Mouse (Mus musculus): Measurements from ENCODE around the gene Phactr4. TPM values are rescaled to one million over a fixed set of nuclear protein-coding genes. Genes with fewer than 3 reads are reported as not detected.
"Not testable (repeated sequence)": the region's sequence is repeated elsewhere in the genome, so short reads cannot be mapped to it uniquely, and the experiment has no call there.

Gene Phactr4
- polyA plus RNA-seq, 1 experiment from 2014 or later, result 20.2 TPM

GRCm38 (mm10) chr4:132427493-132427892 is 5.2 kb upstream of the Phactr4 start:
- no peaks in the 10 kb centered on the region for H3K9me3 ChIP-seq (ENCODE audit: control insufficient read depth, low read length)
- H3K36me3 ChIP-seq (ENCODE audit: control insufficient read depth, insufficient read depth, low read length), result no peaks in the 10 kb centered on the region
- no peak overlapping the region for H3K9ac ChIP-seq (ENCODE audit: low read length)
- H3K27me3 ChIP-seq (ENCODE audit: control insufficient read depth, insufficient read depth, low read length), result no peaks in the 10 kb centered on the region
- H3K4me2 ChIP-seq (ENCODE audit: low read length), result 0 out of 2 replicates have a peak overlapping the region, but pooled peaks have one; percentile 40
- H3K27ac ChIP-seq (replicated peaks in 1 of 2; ENCODE audit: control insufficient read depth in 1 of 2, insufficient read depth in 1 of 2, low read depth in 2 of 2, low read length in 2 of 2), result peak overlapping the region; percentile 46 to 85
- H3K4me1 ChIP-seq (ENCODE audit: control insufficient read depth in 2 of 2, insufficient read depth in 2 of 2, low read length in 2 of 2), result peaks cover 9 to 19% of the 10 kb centered on the region in 2 experiments
- ATAC-seq (ENCODE audit: insufficient number of reproducible peaks, insufficient read depth, low FRiP score, low read depth), result no peak
- 62% methylated on average over 4 of the region's 4 CpGs for WGBS
- no peak overlapping the region for H3K4me3 ChIP-seq (ENCODE audit: control insufficient read depth in 1 of 2, insufficient read depth in 1 of 2, low read depth in 1 of 2, low read length in 2 of 2)

- Histone ChIP-seq H3K4me3 (ENCODE audit: control insufficient read depth in 1 of 2, insufficient read depth in 1 of 2, low read depth in 1 of 2, low read length in 2 of 2) (no peak overlapping the region), H3K4me2 (ENCODE audit: low read length) (no peak overlapping the region), H3K27me3 (ENCODE audit: control insufficient read depth, insufficient read depth, low read length) (no peaks in the 10 kb centered on the region), H3K9me3 (ENCODE audit: control insufficient read depth, low read length) (no peaks in the 10 kb centered on the region), H3K9ac (ENCODE audit: low read length) (no peak overlapping the region), H3K36me3 (ENCODE audit: control insufficient read depth, insufficient read depth, low read length) (no peaks in the 10 kb centered on the region), H3K4me1 (ENCODE audit: control insufficient read depth in 2 of 2, insufficient read depth in 2 of 2, low read length in 2 of 2) (peaks cover 9 to 19% of the 10 kb centered on the region in 2 experiments), H3K27ac (replicated peaks in 1 of 2; ENCODE audit: control insufficient read depth in 1 of 2, insufficient read depth in 1 of 2, low read depth in 2 of 2, low read length in 2 of 2) (no peak overlapping the region)
- WGBS, result 32% methylated on average over 2 of the region's 2 CpGs
- no peak for ATAC-seq (ENCODE audit: insufficient number of reproducible peaks, insufficient read depth, low FRiP score, low read depth)
Measured at GRCm38 (mm10) chr4:132426021-132426420, 3.7 kb upstream of the Phactr4 start.

GRCm38 (mm10) chr4:132424765-132425164 is 2.5 kb upstream of the Phactr4 start:
- H3K27me3 ChIP-seq (ENCODE audit: control insufficient read depth, insufficient read depth, low read length), result no peaks in the 10 kb centered on the region
- H3K4me3 ChIP-seq (ENCODE audit: control insufficient read depth in 1 of 2, insufficient read depth in 1 of 2, low read depth in 1 of 2, low read length in 2 of 2), result no peak overlapping the region
- H3K4me2 ChIP-seq (ENCODE audit: low read length), result no peak overlapping the region
- H3K4me1 ChIP-seq (ENCODE audit: control insufficient read depth in 2 of 2, insufficient read depth in 2 of 2, low read length in 2 of 2), result peaks cover 9 to 32% of the 10 kb centered on the region in 2 experiments
- no peaks in the 10 kb centered on the region for H3K9me3 ChIP-seq (ENCODE audit: control insufficient read depth, low read length)
- H3K27ac ChIP-seq (replicated peaks in 1 of 2; ENCODE audit: control insufficient read depth in 1 of 2, insufficient read depth in 1 of 2, low read depth in 2 of 2, low read length in 2 of 2), result no peak overlapping the region
- no peak overlapping the region for H3K9ac ChIP-seq (ENCODE audit: low read length)
- no peaks in the 10 kb centered on the region for H3K36me3 ChIP-seq (ENCODE audit: control insufficient read depth, insufficient read depth, low read length)
- no peak for ATAC-seq (ENCODE audit: insufficient number of reproducible peaks, insufficient read depth, low FRiP score, low read depth)
- WGBS, result 95% methylated on average over 5 of the region's 5 CpGs

- H3K4me2 ChIP-seq (ENCODE audit: low read length), result peak overlapping the region; percentile 64
- peak overlapping the region; percentile 93 for H3K9ac ChIP-seq (ENCODE audit: low read length)
- no peaks in the 10 kb centered on the region for H3K27me3 ChIP-seq (ENCODE audit: control insufficient read depth, insufficient read depth, low read length)
- under 1% methylated on average over 11 of the region's 13 CpGs for WGBS
- no peak for ATAC-seq (ENCODE audit: insufficient number of reproducible peaks, insufficient read depth, low FRiP score, low read depth)
- peaks cover 9 to 32% of the 10 kb centered on the region in 2 experiments for H3K4me1 ChIP-seq (ENCODE audit: control insufficient read depth in 2 of 2, insufficient read depth in 2 of 2, low read length in 2 of 2)
- H3K36me3 ChIP-seq (ENCODE audit: control insufficient read depth, insufficient read depth, low read length), result no peaks in the 10 kb centered on the region
- peak overlapping the region; percentile 49 to 93 for H3K4me3 ChIP-seq (ENCODE audit: control insufficient read depth in 1 of 2, insufficient read depth in 1 of 2, low read depth in 1 of 2, low read length in 2 of 2)
- H3K27ac ChIP-seq (replicated peaks in 1 of 2; ENCODE audit: control insufficient read depth in 1 of 2, insufficient read depth in 1 of 2, low read depth in 2 of 2, low read length in 2 of 2), result peak overlapping the region; percentile 99 to 100
- H3K9me3 ChIP-seq (ENCODE audit: control insufficient read depth, low read length), result no peaks in the 10 kb centered on the region
Measured at GRCm38 (mm10) chr4:132421556-132421922, 750 bp downstream of the Phactr4 start.

- Histone ChIP-seq H3K27me3 (ENCODE audit: control insufficient read depth, insufficient read depth, low read length) (no peaks in the 10 kb centered on the region), H3K4me3 (ENCODE audit: control insufficient read depth in 1 of 2, insufficient read depth in 1 of 2, low read depth in 1 of 2, low read length in 2 of 2) (peak overlapping the region in 1 of 2 experiments; percentile 49; a peak in 2 of 4 replicates), H3K4me2 (ENCODE audit: low read length) (peak overlapping the region; percentile 64), H3K27ac (replicated peaks in 1 of 2; ENCODE audit: control insufficient read depth in 1 of 2, insufficient read depth in 1 of 2, low read depth in 2 of 2, low read length in 2 of 2) (no peak overlapping the region), H3K36me3 (ENCODE audit: control insufficient read depth, insufficient read depth, low read length) (0 out of 2 replicates have a peak, but pooled peaks cover 2% of the 10 kb centered on the region), H3K9me3 (ENCODE audit: control insufficient read depth, low read length) (no peaks in the 10 kb centered on the region), H3K9ac (ENCODE audit: low read length) (peak overlapping the region; percentile 93; the same call in 1 of the 2 replicates), H3K4me1 (ENCODE audit: control insufficient read depth in 2 of 2, insufficient read depth in 2 of 2, low read length in 2 of 2) (peaks cover 9 to 31% of the 10 kb centered on the region in 2 experiments)
- ATAC-seq (ENCODE audit: insufficient number of reproducible peaks, insufficient read depth, low FRiP score, low read depth), result no peak
- 71% methylated on average over 5 of the region's 5 CpGs for WGBS
Measured at GRCm38 (mm10) chr4:132420471-132420870, 1.8 kb downstream of the Phactr4 start.

- H3K4me2 ChIP-seq (ENCODE audit: low read length), result no peak overlapping the region
- H3K36me3 ChIP-seq (ENCODE audit: control insufficient read depth, insufficient read depth, low read length), result peaks cover 17% of the 10 kb centered on the region
Measured at GRCm38 (mm10) chr4:132415966-132416365, 6.3 kb downstream of the Phactr4 start.

GRCm38 (mm10) chr4:132413257-132413656 is 9.0 kb downstream of the Phactr4 start:
- peaks cover 5 to 14% of the 10 kb centered on the region in 2 experiments for H3K4me1 ChIP-seq (ENCODE audit: control insufficient read depth in 2 of 2, insufficient read depth in 2 of 2, low read length in 2 of 2)
- WGBS, result 98% methylated on average over 4 of the region's 4 CpGs
- not testable (repeated sequence) for H3K4me2 ChIP-seq (ENCODE audit: low read length); ATAC-seq (ENCODE audit: insufficient number of reproducible peaks, insufficient read depth, low FRiP score, low read depth); H3K9ac ChIP-seq (ENCODE audit: low read length); H3K4me3 ChIP-seq (ENCODE audit: control insufficient read depth in 1 of 2, insufficient read depth in 1 of 2, low read depth in 1 of 2, low read length in 2 of 2); H3K27ac ChIP-seq (replicated peaks in 1 of 2; ENCODE audit: control insufficient read depth in 1 of 2, insufficient read depth in 1 of 2, low read depth in 2 of 2, low read length in 2 of 2); H3K9me3 ChIP-seq (ENCODE audit: control insufficient read depth, low read length); H3K27me3 ChIP-seq (ENCODE audit: control insufficient read depth, insufficient read depth, low read length)
- peaks cover 17% of the 10 kb centered on the region for H3K36me3 ChIP-seq (ENCODE audit: control insufficient read depth, insufficient read depth, low read length)

More at GRCm38 (mm10) chr4:132415966-132416365, 6.3 kb downstream of the Phactr4 start:
- Histone ChIP-seq H3K4me3 (ENCODE audit: control insufficient read depth in 1 of 2, insufficient read depth in 1 of 2, low read depth in 1 of 2, low read length in 2 of 2) (no peak overlapping the region), H3K9ac (ENCODE audit: low read length) (peak overlapping the region; percentile 28; the same call in 1 of the 2 replicates), H3K27ac (replicated peaks in 1 of 2; ENCODE audit: control insufficient read depth in 1 of 2, insufficient read depth in 1 of 2, low read depth in 2 of 2, low read length in 2 of 2) (0 out of 4 replicates have a peak overlapping the region, but pooled peaks of 1 of the 2 experiments have one; percentile 10), H3K27me3 (ENCODE audit: control insufficient read depth, insufficient read depth, low read length) (no peaks in the 10 kb centered on the region), H3K4me1 (ENCODE audit: control insufficient read depth in 2 of 2, insufficient read depth in 2 of 2, low read length in 2 of 2) (peaks cover 9 to 33% of the 10 kb centered on the region in 2 experiments), H3K9me3 (ENCODE audit: control insufficient read depth, low read length) (no peaks in the 10 kb centered on the region)
- ATAC-seq (ENCODE audit: insufficient number of reproducible peaks, insufficient read depth, low FRiP score, low read depth), result no peak

Data from heart, embryonic 14.5 days (tissue).